Mouse (Mus musculus): ENCODE results near the gene Ube2e3.

Ube2e3 gene

GRCm38 (mm10) chr2:78882743-78883433 lies 15.0 kb downstream of the Ube2e3 start:
- no peak for DNase-seq

- no peak for DNase-seq
Measured at GRCm38 (mm10) chr2:78886446-78886845, 18.5 kb downstream of the Ube2e3 start.

- DNase-seq: no peak
Measured at GRCm38 (mm10) chr2:78888190-78888589, 20.3 kb downstream of the Ube2e3 start.

- DNase-seq: no peak
Measured at GRCm38 (mm10) chr2:78895216-78895615, 27.3 kb downstream of the Ube2e3 start.

- DNase-seq: no peak
Measured at GRCm38 (mm10) chr2:78905916-78906315, 38.0 kb downstream of the Ube2e3 start.

- no peak for DNase-seq
Measured at GRCm38 (mm10) chr2:78911516-78911915, 43.6 kb downstream of the Ube2e3 start.

GRCm38 (mm10) chr2:78914861-78915260 lies 46.9 kb downstream of the Ube2e3 start:
- DNase-seq: no peak

- DNase-seq: no peak
Measured at GRCm38 (mm10) chr2:78922980-78923674, 55.2 kb downstream of the Ube2e3 start.

- no peak for DNase-seq
Measured at GRCm38 (mm10) chr2:78925807-78926206, 57.9 kb downstream of the Ube2e3 start.

- DNase-seq: no peak
Measured at GRCm38 (mm10) chr2:78927625-78928024, 59.7 kb downstream of the Ube2e3 start.

GRCm38 (mm10) chr2:78928080-78928479 lies 60.2 kb downstream of the Ube2e3 start:
- no peak for DNase-seq

- no peak for DNase-seq
Measured at GRCm38 (mm10) chr2:78931358-78931757, 63.4 kb downstream of the Ube2e3 start.

- DNase-seq: peak; percentile 14
Measured at GRCm38 (mm10) chr2:78959451-78959850, 91.5 kb downstream of the Ube2e3 start.

- no peak for DNase-seq
Measured at GRCm38 (mm10) chr2:78960288-78960687, 92.4 kb downstream of the Ube2e3 start.

GRCm38 (mm10) chr2:78961023-78961422 lies 93.1 kb downstream of the Ube2e3 start:
- DNase-seq: no peak

- no peak for DNase-seq
Measured at GRCm38 (mm10) chr2:78961580-78961979, 93.7 kb downstream of the Ube2e3 start.

- no peak for DNase-seq
Measured at GRCm38 (mm10) chr2:78964995-78965394, 97.1 kb downstream of the Ube2e3 start.

- DNase-seq: no peak
Measured at GRCm38 (mm10) chr2:78965396-78965795, 97.5 kb downstream of the Ube2e3 start.

GRCm38 (mm10) chr2:78970088-78970487 lies 102.2 kb downstream of the Ube2e3 start:
- DNase-seq: no peak

Measured in kidney, postnatal 14 days (tissue).